Mouse (Mus musculus) neural tube, embryonic 15.5 days (tissue): Measurements from ENCODE around the gene Twf1. TPM values are rescaled to one million over a fixed set of nuclear protein-coding genes. Genes with fewer than 3 reads are reported as not detected.

Source experiments
- ATAC-seq: fragments of 200-750 bp; cut with Nextera tagmentation; 2 replicates; pipeline ENCODE4 v1.8.0; 2017; ENCODE audit warnings: mild to moderate bottlenecking, moderate TSS enrichment, moderate library complexity; ENCODE audit not compliant: low FRiP score
- H3K27ac ChIP-seq: fragments of 300-500 bp; sonication (generic); replicated peaks from 2 replicates; pipeline ENCODE4 v1.5.1; 2015; ENCODE audit warnings: mild to moderate bottlenecking, inconsistent platforms
- H3K27me3 ChIP-seq: fragments of 300-500 bp; sonication (generic); replicated peaks from 2 replicates; pipeline ENCODE4 v1.6.1; 2015; ENCODE audit warnings: inconsistent platforms
- H3K36me3 ChIP-seq: fragments of 300-500 bp; sonication (generic); 2 replicates; pipeline ENCODE4 v1.6.1; 2015; ENCODE audit warnings: inconsistent platforms
- H3K4me1 ChIP-seq: fragments of 300-500 bp; sonication (generic); 2 replicates; pipeline ENCODE4 v1.6.1; 2015; ENCODE audit warnings: inconsistent platforms
- H3K4me2 ChIP-seq: fragments of 300-500 bp; sonication (generic); 2 replicates; pipeline ENCODE4 v1.6.1; 2015; ENCODE audit warnings: inconsistent platforms, mild to moderate bottlenecking, moderate library complexity
- H3K4me3 ChIP-seq: fragments of 300-500 bp; sonication (generic); replicated peaks from 2 replicates; pipeline ENCODE4 v1.5.1; 2015; ENCODE audit warnings: mild to moderate bottlenecking, inconsistent platforms
- H3K9ac ChIP-seq: fragments of 300-500 bp; sonication (generic); replicated peaks from 2 replicates; pipeline ENCODE4 v1.6.1; 2015; ENCODE audit warnings: mild to moderate bottlenecking, inconsistent platforms
- H3K9me3 ChIP-seq: fragments of 300-500 bp; sonication (generic); replicated peaks from 2 replicates; pipeline ENCODE4 v1.6.1; 2016; ENCODE audit warnings: inconsistent platforms
- WGBS: fragments of 180-500 bp; shearing (Covaris S2); methylation state at CpG from one replicate; pipeline ENCODE4 v1.1.7; 2015; ENCODE audit warnings: mixed read lengths; 5-methylcytosine and 5-hydroxymethylcytosine counted together
- polyA plus RNA-seq: library from polyadenylated mRNA; unstranded; fragments of >200 nt; fragmentation: Nextera tagmentation; extraction: Ambion mirVana; gene quantifications from 2 replicates; pipeline ENCODE4 v1.2.1, GENCODE M21; 2015

Twf1 gene
- polyA plus RNA-seq, 1 experiment from 2014 or later = 66.3 TPM

- Histone ChIP-seq H3K4me3 (no peak overlapping the region), H3K36me3 (peaks cover 2% of the 10 kb centered on the region; the same call in 1 of the 2 replicates), H3K9me3 (no peaks in the 10 kb centered on the region), H3K4me2 (no peak overlapping the region), H3K27ac (no peak overlapping the region), H3K9ac (no peak overlapping the region), H3K4me1 (no peaks in the 10 kb centered on the region), H3K27me3 (no peaks in the 10 kb centered on the region)
- no peak for ATAC-seq
- 90% methylated on average over 7 of the region's 7 CpGs for WGBS
Measured at GRCm38 (mm10) chr15:94535521-94535920, 54.2 kb downstream of the Twf1 start.

GRCm38 (mm10) chr15:94532956-94533355 lies 56.7 kb downstream of the Twf1 start:
- Histone ChIP-seq H3K4me3 (no peak overlapping the region), H3K4me1 (no peaks in the 10 kb centered on the region), H3K9ac (no peak overlapping the region), H3K36me3 (peaks cover 2% of the 10 kb centered on the region; the same call in 1 of the 2 replicates), H3K27ac (no peak overlapping the region), H3K4me2 (no peak overlapping the region), H3K27me3 (no peaks in the 10 kb centered on the region), H3K9me3 (no peaks in the 10 kb centered on the region)
- ATAC-seq = no peak
- WGBS = 93% methylated on average over 6 of the region's 6 CpGs

GRCm38 (mm10) chr15:94532306-94532705 lies 57.4 kb downstream of the Twf1 start:
- no peak for ATAC-seq
- Histone ChIP-seq H3K36me3 (peaks cover 2% of the 10 kb centered on the region; the same call in 1 of the 2 replicates), H3K27me3 (no peaks in the 10 kb centered on the region), H3K4me2 (no peak overlapping the region), H3K9ac (no peak overlapping the region), H3K9me3 (no peaks in the 10 kb centered on the region), H3K4me3 (no peak overlapping the region), H3K4me1 (no peaks in the 10 kb centered on the region), H3K27ac (no peak overlapping the region)
- 95% methylated on average over 5 of the region's 5 CpGs for WGBS

GRCm38 (mm10) chr15:94530519-94530918 lies 59.2 kb downstream of the Twf1 start:
- no peak overlapping the region for H3K9ac ChIP-seq
- H3K27me3 ChIP-seq = no peaks in the 10 kb centered on the region
- H3K27ac ChIP-seq = no peak overlapping the region
- H3K4me3 ChIP-seq = no peak overlapping the region
- WGBS = 83% methylated on average over 3 of the region's 3 CpGs
- no peak overlapping the region for H3K4me2 ChIP-seq
- no peak for ATAC-seq
- peaks cover 2% of the 10 kb centered on the region; the same call in 1 of the 2 replicates for H3K36me3 ChIP-seq
- H3K9me3 ChIP-seq = no peaks in the 10 kb centered on the region
- H3K4me1 ChIP-seq = no peaks in the 10 kb centered on the region

Other genes with a start within 250 kb of the Twf1 start
- 4.1 and 5.5 TPM in 2 replicates for gene Adamts20, start 124.5 kb downstream of the Twf1 start, polyA plus RNA-seq
- gene Pus7l, start 46.3 kb downstream of the Twf1 start, polyA plus RNA-seq = 5.1 and 7.6 TPM in 2 replicates
- gene Irak4, start 46.2 kb downstream of the Twf1 start, polyA plus RNA-seq = 2.0 and 3.5 TPM in 2 replicates
- 19.3 and 22.1 TPM in 2 replicates for gene Tmem117, start 39.3 kb upstream of the Twf1 start, polyA plus RNA-seq